Mouse (Mus musculus) heart, postnatal 0 days (tissue): ENCODE measurements at regions not wholly inside any gene's neighbourhood (a gene's known extent, or its start where the extent isn't known, plus 50 kb on each side); places are given as distances from the start of the nearest gene placed in this dataset.

Experiments used
- CTCF ChIP-seq: IDR thresholded peaks from 2 replicates; pipeline ENCODE4 v1.5.1; 2016; ENCODE audit warnings: antibody characterized with exemption, control low read depth, low read depth
- EP300 ChIP-seq: IDR thresholded peaks from 2 replicates; pipeline ENCODE4 v1.6.1; 2016; ENCODE audit warnings: antibody characterized with exemption, low read depth

- TF ChIP-seq CTCF (no peak), EP300 (no peak)
Observed at GRCm38 (mm10) chr14:106428594-106428993, 322.6 kb downstream of the Trim52 start.
